Mouse (Mus musculus) spleen, adult 2 months (tissue): Measurements from ENCODE around the gene Tapbp. TPM values are rescaled to one million over a fixed set of nuclear protein-coding genes. Genes with fewer than 3 reads are reported as not detected.

Source experiments
- DNase-seq, 2 experiments: peaks; one replicate each; pipeline versions ENCODE4 v3.0.0 to v3.0.0-alpha.2; 2012 to 2021; ENCODE audit warnings: low spot score in 2 of 2, low read depth in 1 of 2
- H3K27ac ChIP-seq: fragments of 200-500 bp; 2 replicates; pipeline ENCODE4 v1.5.1; 2012; ENCODE audit warnings: low read length, inconsistent platforms; ENCODE audit not compliant: insufficient read depth
- H3K27me3 ChIP-seq: fragments of 200-500 bp; 2 replicates; pipeline ENCODE4 v1.6.1; 2012; ENCODE audit warnings: mild to moderate bottlenecking, moderate library complexity, low read length, inconsistent platforms; ENCODE audit not compliant: control insufficient read depth, insufficient read depth
- H3K36me3 ChIP-seq: fragments of 200-500 bp; 2 replicates; pipeline ENCODE4 v1.6.1; 2012; ENCODE audit warnings: mild to moderate bottlenecking, low read length, inconsistent platforms; ENCODE audit not compliant: control insufficient read depth, insufficient read depth
- H3K4me1 ChIP-seq: fragments of 200-500 bp; 2 replicates; pipeline ENCODE4 v1.6.1; 2011; ENCODE audit warnings: inconsistent platforms; ENCODE audit not compliant: control insufficient read depth, insufficient read depth, insufficient read length
- H3K4me3 ChIP-seq: fragments of 200-500 bp; 2 replicates; pipeline ENCODE4 v1.5.1; 2011; ENCODE audit warnings: mild to moderate bottlenecking, inconsistent platforms; ENCODE audit not compliant: insufficient read depth, insufficient read length; ENCODE audit errors: extremely low read depth
- CTCF ChIP-seq: fragments of 200-500 bp; IDR thresholded peaks from 2 replicates; pipeline ENCODE4 v1.5.1; 2011; ENCODE audit warnings: mild to moderate bottlenecking, inconsistent platforms; ENCODE audit not compliant: insufficient read depth, insufficient read length, insufficient replicate concordance; ENCODE audit errors: extremely low read depth
- POLR2A ChIP-seq: fragments of 200-500 bp; IDR thresholded peaks from 2 replicates; pipeline ENCODE4 v1.6.1; 2011; ENCODE audit warnings: low read depth, low read length, inconsistent platforms
- WGBS: fragments of 180-500 bp; shearing (Covaris S2); methylation state at CpG from one replicate; pipeline ENCODE4 v1.1.7; 2018; 5-methylcytosine and 5-hydroxymethylcytosine counted together
- polyA plus RNA-seq: library from polyadenylated mRNA; depleted of rRNA; stranded (reverse); fragments of >200 nt; gene quantifications from 2 replicates; pipeline ENCODE4 v1.2.3, GENCODE M21; 2012

Gene Tapbp
- polyA plus RNA-seq, 1 experiment: 188 TPM

GRCm38 (mm10) chr17:33931159-33931866, 15.6 kb downstream of the Tapbp start:
- no peak for DNase-seq
- peak overlapping the region; percentile 84 for H3K4me3 ChIP-seq
- no peaks in the 10 kb centered on the region for H3K27me3 ChIP-seq
- peaks cover 4% of the 10 kb centered on the region; the same call in 1 of the 2 replicates for H3K4me1 ChIP-seq
- TF ChIP-seq CTCF: no peak
- no peak for TF ChIP-seq POLR2A
- peaks cover 40% of the 10 kb centered on the region for H3K36me3 ChIP-seq
- peak overlapping the region; percentile 98 for H3K27ac ChIP-seq
- 29% methylated on average over 18 of the region's 18 CpGs for WGBS

- TF ChIP-seq CTCF (no peak), POLR2A (no peak)
- WGBS: 96% methylated on average over 11 of the region's 11 CpGs
- DNase-seq: no peak
- H3K27ac ChIP-seq: no peak overlapping the region
- no peaks in the 10 kb centered on the region for H3K27me3 ChIP-seq
- H3K4me3 ChIP-seq: no peak overlapping the region
- peaks cover 37% of the 10 kb centered on the region for H3K36me3 ChIP-seq
- H3K4me1 ChIP-seq: peaks cover 4% of the 10 kb centered on the region; the same call in 1 of the 2 replicates
Observed at GRCm38 (mm10) chr17:33931947-33932346, 16.2 kb downstream of the Tapbp start.

GRCm38 (mm10) chr17:33932448-33932847, 16.7 kb downstream of the Tapbp start:
- no peak for TF ChIP-seq POLR2A
- no peak for TF ChIP-seq CTCF
- WGBS: 91% methylated on average over 14 of the region's 14 CpGs
- no peak for DNase-seq
- Histone ChIP-seq H3K4me1 (peaks cover 4% of the 10 kb centered on the region; the same call in 1 of the 2 replicates), H3K36me3 (peaks cover 41% of the 10 kb centered on the region), H3K27me3 (no peaks in the 10 kb centered on the region), H3K4me3 (no peak overlapping the region), H3K27ac (no peak overlapping the region)

GRCm38 (mm10) chr17:33932970-33933369, 17.3 kb downstream of the Tapbp start:
- no peak overlapping the region for H3K27ac ChIP-seq
- WGBS: 95% methylated on average over 15 of the region's 15 CpGs

GRCm38 (mm10) chr17:33935422-33936055, 19.8 kb downstream of the Tapbp start:
- no peaks in the 10 kb centered on the region for H3K27me3 ChIP-seq
- peaks cover 10% of the 10 kb centered on the region; the same call in 1 of the 2 replicates for H3K4me1 ChIP-seq
- 90% methylated on average over 21 of the region's 21 CpGs for WGBS
- no peak overlapping the region for H3K4me3 ChIP-seq
- H3K36me3 ChIP-seq: peaks cover 43% of the 10 kb centered on the region
- no peak for TF ChIP-seq POLR2A
- TF ChIP-seq CTCF: no peak
- no peak for DNase-seq
- H3K27ac ChIP-seq: no peak overlapping the region

More at GRCm38 (mm10) chr17:33932970-33933369, 17.3 kb downstream of the Tapbp start:
- Histone ChIP-seq H3K36me3 (peaks cover 42% of the 10 kb centered on the region), H3K4me1 (peaks cover 4% of the 10 kb centered on the region; the same call in 1 of the 2 replicates), H3K4me3 (no peak overlapping the region), H3K27me3 (no peaks in the 10 kb centered on the region)
- DNase-seq: no peak
- TF ChIP-seq CTCF (no peak), POLR2A (no peak)

GRCm38 (mm10) chr17:33936993-33937392, 21.3 kb downstream of the Tapbp start:
- TF ChIP-seq CTCF: no peak
- no peak for TF ChIP-seq POLR2A
- H3K27me3 ChIP-seq: no peaks in the 10 kb centered on the region
- WGBS: 93% methylated on average over 15 of the region's 15 CpGs
- peaks cover 42% of the 10 kb centered on the region for H3K36me3 ChIP-seq
- H3K27ac ChIP-seq: no peak overlapping the region
- DNase-seq: no peak
- no peak overlapping the region for H3K4me3 ChIP-seq
- peaks cover 14% of the 10 kb centered on the region; the same call in 1 of the 2 replicates for H3K4me1 ChIP-seq
